Mouse (Mus musculus): Measurements from ENCODE around the gene Slc38a9.
"Not testable (repeated sequence)": the region's sequence is repeated elsewhere in the genome, so short reads cannot be mapped to it uniquely, and the experiment has no call there.

Slc38a9 gene

GRCm38 (mm10) chr13:112686155-112686554 lies 25.6 kb downstream of the Slc38a9 start:
- no peak for DNase-seq

GRCm38 (mm10) chr13:112692870-112693553 lies 32.5 kb downstream of the Slc38a9 start:
- DNase-seq, result no peak

- no peak for DNase-seq
Measured at GRCm38 (mm10) chr13:112695526-112696240, 35.1 kb downstream of the Slc38a9 start.

- no peak for DNase-seq
Measured at GRCm38 (mm10) chr13:112701256-112701655, 40.7 kb downstream of the Slc38a9 start.

- no peak for DNase-seq
Measured at GRCm38 (mm10) chr13:112706351-112706750, 45.8 kb downstream of the Slc38a9 start.

- DNase-seq, result no peak
Measured at GRCm38 (mm10) chr13:112720078-112720736, 59.7 kb downstream of the Slc38a9 start.

- DNase-seq, result peak; percentile 72
Measured at GRCm38 (mm10) chr13:112721946-112722729, 61.6 kb downstream of the Slc38a9 start.

GRCm38 (mm10) chr13:112724260-112724659 lies 63.7 kb downstream of the Slc38a9 start:
- not testable (repeated sequence) for DNase-seq

- peak; percentile 47 for DNase-seq
Measured at GRCm38 (mm10) chr13:112726002-112726401, 65.5 kb downstream of the Slc38a9 start.

GRCm38 (mm10) chr13:112733311-112733710 lies 72.8 kb downstream of the Slc38a9 start:
- no peak for DNase-seq

GRCm38 (mm10) chr13:112734906-112735713 lies 74.6 kb downstream of the Slc38a9 start:
- peak; percentile 67 for DNase-seq

- DNase-seq, result no peak
Measured at GRCm38 (mm10) chr13:112736407-112736806, 75.9 kb downstream of the Slc38a9 start.

GRCm38 (mm10) chr13:112737110-112737509 lies 76.6 kb downstream of the Slc38a9 start:
- no peak for DNase-seq

GRCm38 (mm10) chr13:112738005-112738404 lies 77.5 kb downstream of the Slc38a9 start:
- DNase-seq, result no peak

GRCm38 (mm10) chr13:112740073-112740472 lies 79.5 kb downstream of the Slc38a9 start:
- DNase-seq, result no peak

GRCm38 (mm10) chr13:112742076-112742830 lies 81.7 kb downstream of the Slc38a9 start:
- DNase-seq, result no peak

GRCm38 (mm10) chr13:112743647-112744046 lies 83.1 kb downstream of the Slc38a9 start:
- DNase-seq, result no peak

- no peak for DNase-seq
Measured at GRCm38 (mm10) chr13:112744061-112744849, 83.7 kb downstream of the Slc38a9 start.

GRCm38 (mm10) chr13:112745936-112746694 lies 85.6 kb downstream of the Slc38a9 start:
- DNase-seq, result no peak

GRCm38 (mm10) chr13:112746695-112747055 lies 86.1 kb downstream of the Slc38a9 start:
- no peak for DNase-seq

Measured in kidney, postnatal 14 days (tissue).